Mouse (Mus musculus) gastrocnemius, postnatal 25 days (tissue): ENCODE data around the gene Apba1. TPM values are rescaled to one million over a fixed set of nuclear protein-coding genes. Genes with fewer than 3 reads are reported as not detected.
A peak's percentile ranks its signal among the peaks of the same experiment; 100 is the strongest.

Experiments
- DNase-seq: peaks from one replicate; pipeline ENCODE4 v3.0.0; 2022
- long read RNA-seq, 2 experiments: library from polyadenylated mRNA; stranded (forward); transcript quantifications; one replicate each; pipeline ENCODE4 v2.0.0; 2021
- total RNA-seq, 2 experiments: library from RNA; stranded (reverse); gene quantifications; 1 replicate in 1 of 2; 2 replicates in 1 of 2; pipeline ENCODE4 v1.2.3; 2021

Apba1 gene
- total RNA-seq = 1 to 10 TPM; 1.3 to 1.5 TPM
- long read RNA-seq, experiment 1, partial matches to known transcripts = 0 of 1 reads
- long read RNA-seq, experiment 1, other reads (novel, unspliced or antisense) = 1 of 1 reads
- long read RNA-seq, experiment 2 = 0 reads

GRCm38 (mm10) chr19:23758554-23759321 is at the start of gene Apba1:
Gene Apba1, plus strand, starts transcription at chr19:23758887.
- DNase-seq = peak; percentile 67

- no peak for DNase-seq
Measured at GRCm38 (mm10) chr19:23746506-23746905, 12.2 kb upstream of the Apba1 start.

DNA sequence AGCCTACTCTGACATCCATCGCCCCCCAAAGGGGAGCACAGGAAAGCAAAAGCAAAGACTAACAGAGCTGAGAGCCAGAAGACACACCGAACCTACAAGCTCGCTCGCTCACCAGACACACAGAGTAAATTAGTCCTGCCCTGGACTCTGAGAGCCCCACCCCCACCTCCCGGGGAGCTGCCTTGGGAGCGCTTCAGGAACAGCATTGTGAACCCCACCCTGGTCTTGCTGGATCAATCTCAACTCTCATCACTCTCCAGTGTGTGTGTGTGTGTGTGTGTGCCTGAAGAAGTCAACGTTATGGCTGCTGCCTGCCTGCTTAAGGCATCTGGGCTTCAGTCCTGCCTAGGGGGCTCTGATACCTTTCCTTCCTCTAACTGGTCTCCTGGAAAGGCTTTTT is 1.7 kb upstream of the Apba1 start:
- DNase-seq = peak; percentile 18

GRCm38 (mm10) chr19:23757961-23758553 is 630 bp upstream of the Apba1 start:
- DNase-seq = peak; percentile 89

DNA sequence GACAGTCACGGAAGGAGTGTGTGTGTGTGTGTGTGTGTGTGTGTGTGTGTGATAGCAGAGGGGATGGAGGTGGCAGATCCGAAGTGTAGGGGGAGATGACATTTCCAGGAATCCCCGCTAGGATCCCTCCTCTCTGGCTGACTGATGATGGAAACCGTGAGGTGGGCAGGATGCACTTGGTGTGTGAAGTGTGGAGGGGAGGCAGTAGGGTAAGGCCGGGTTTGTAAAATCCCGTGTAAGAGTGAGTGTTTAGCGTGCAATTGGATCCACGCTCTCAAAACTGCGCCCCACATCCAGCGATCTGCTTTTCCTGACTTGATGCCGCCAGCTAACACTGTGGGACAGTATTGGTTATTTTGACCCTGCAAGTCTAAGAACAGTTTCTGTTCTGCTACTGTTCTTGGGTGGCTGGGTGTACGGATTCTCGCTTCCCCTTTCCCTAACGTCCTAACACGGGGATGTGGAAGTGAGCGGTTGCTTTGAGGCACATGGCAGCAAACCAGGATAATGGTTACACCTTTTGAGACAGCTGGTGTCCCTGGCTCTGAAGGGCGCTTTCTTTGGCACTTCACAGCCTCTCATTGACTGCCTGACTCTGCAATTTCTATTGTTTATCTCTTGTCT is 747 bp downstream of the Apba1 start:
- no peak for DNase-seq

DNA sequence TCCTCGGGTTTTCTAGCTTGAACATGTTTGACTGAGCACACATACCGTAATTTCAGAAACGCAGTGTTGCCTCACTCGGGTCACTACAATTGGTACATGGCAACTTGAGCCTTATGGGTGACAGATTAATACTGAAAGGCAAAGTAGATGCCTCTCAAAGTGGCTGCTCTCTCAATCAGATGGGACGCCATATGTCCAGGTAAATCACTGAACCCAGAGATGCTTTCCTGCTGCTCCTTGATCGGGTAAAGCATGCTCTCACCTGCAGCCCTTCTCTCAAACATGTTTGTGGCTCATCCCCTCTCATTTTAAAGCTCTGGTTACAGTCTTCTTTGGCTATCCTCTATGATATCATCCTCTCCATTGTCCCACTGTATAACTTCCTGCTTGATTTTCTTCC is 4.7 kb downstream of the Apba1 start:
- no peak for DNase-seq

DNA sequence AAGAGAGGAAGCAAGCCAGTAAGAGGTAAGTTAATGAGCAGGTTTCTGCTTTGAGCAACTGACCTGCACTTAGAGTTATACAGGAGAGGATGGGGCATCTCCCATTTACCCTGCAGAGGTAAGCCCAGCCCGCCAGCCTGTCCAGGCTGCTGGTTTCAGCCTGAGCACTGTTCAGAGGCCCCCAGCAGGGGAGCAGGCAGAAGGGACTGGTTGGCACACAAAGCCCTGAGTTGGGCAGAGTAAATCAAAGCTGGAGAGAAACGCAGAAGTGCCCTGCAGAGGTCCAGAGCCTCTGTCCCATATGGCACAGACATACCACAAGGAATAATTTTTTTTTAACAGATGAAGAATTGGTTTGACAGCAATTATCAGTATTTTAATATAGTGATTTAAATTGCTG is 5.4 kb downstream of the Apba1 start:
- no peak for DNase-seq

DNA sequence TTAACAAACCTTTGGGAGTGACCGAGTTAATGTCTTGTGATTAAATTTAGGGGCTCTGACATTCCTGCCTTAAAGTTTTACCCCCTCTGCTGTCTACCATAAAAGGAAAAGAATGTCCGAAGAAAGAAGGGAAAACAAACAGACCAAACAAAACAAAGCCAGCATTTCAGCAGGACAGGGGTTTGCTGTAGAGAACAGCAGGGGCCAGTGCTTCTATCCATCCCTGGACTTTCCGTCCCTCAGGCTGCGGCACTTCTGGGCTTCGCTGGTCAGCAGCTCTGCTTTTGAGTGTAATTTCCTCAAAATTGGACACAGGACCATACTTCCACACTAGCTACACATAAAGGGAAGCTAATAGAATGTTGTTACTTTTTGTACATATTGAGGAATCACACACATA is 10.2 kb downstream of the Apba1 start:
- DNase-seq = no peak

DNA sequence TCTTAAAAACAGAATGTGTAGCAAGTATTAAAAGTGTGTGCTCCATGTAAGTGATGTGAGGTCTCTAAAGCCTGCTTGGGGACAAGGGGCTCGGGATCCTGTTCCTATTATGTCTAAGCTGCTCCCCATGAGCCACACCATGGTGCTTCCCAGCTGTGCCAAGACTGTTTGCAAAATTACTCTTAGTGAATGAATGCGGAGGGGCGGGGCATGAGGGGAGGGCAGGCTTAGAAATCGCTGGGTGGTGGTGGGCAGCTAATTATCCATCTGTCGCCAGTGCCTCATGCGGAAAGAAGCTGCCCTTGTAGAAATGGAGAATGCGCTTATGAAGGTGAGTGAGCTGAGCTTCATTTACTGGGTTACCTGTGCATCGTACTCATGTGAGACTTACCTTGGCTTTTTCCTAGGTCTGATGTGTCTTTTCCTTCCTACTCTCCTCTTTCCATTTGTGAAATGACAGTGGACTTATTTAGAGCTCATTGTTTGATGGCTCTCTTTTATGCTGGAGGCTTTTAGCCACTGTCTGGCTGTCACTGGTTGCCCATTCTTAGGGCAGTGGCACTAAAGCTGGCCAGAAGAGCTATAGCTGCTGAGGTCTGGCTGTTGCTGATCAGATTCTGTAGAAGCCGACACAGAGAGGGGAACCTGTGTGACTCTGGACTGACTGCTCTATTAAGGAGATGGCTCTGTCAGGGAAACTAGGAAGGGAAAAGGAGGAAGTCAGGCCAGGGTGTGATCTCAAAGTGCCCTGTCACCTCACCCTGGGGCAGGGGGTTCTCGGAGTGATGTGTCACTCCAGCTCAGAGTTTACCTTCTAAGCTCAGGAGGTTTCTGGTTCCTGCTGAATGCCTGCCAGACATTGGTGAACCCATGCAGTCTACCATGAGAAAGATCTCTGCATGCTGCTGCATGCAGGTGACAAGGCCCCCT is 12.1 kb downstream of the Apba1 start:
- DNase-seq = no peak

GRCm38 (mm10) chr19:23771971-23772370 is 13.3 kb downstream of the Apba1 start:
- DNase-seq = no peak

GRCm38 (mm10) chr19:23775356-23775755 is 16.7 kb downstream of the Apba1 start:
- no peak for DNase-seq

- no peak for DNase-seq
Measured at GRCm38 (mm10) chr19:23779130-23779529, 20.4 kb downstream of the Apba1 start.

- no peak for DNase-seq
Measured at GRCm38 (mm10) chr19:23780105-23780504, 21.4 kb downstream of the Apba1 start.

GRCm38 (mm10) chr19:23781968-23782367 is 23.3 kb downstream of the Apba1 start:
- no peak for DNase-seq

- no peak for DNase-seq
Measured at GRCm38 (mm10) chr19:23788420-23789132, 29.9 kb downstream of the Apba1 start.

GRCm38 (mm10) chr19:23791704-23792103 is 33.0 kb downstream of the Apba1 start:
- no peak for DNase-seq

DNA sequence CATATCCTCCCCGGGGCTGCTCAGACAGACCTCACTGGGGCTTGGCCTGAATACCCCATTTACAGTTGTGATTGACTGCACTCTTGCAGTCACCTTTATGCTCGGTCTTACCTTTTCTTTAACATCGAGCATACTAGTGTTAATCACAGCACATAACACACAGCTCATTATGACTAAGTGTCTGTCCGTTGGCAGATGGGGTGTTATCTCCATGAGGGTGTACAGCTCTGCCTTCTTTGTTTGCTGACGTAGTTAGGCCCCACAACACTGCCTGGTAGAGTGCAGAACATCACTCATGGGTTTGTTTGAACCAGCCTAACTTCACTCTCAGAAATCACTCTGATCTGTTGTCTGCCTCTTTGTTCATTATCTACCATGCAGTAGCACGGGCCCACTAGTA is 33.9 kb downstream of the Apba1 start:
- no peak for DNase-seq

GRCm38 (mm10) chr19:23794491-23794890 is 35.8 kb downstream of the Apba1 start:
- DNase-seq = no peak

DNA sequence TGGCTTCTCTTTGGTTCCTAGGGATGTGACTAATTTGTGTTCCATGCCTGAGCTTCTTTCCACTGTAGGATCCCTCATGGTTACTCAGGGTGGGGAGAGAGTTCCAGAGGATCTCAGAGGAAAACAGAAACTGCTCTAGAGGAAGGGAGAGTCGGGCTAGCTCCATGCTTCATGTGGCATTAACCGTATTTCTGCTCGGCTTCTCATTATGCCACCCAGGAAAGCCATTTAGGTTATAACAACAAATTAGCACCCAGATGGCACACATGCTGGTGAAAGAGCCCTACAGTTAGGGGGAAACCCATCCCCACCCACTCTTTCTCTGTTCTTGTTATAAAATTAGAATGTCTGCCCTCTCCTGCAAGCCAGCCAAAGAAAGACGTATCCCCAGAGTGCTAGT is 36.5 kb downstream of the Apba1 start:
- no peak for DNase-seq

- DNase-seq = peak; percentile 23
Measured at GRCm38 (mm10) chr19:23801174-23801573, 42.5 kb downstream of the Apba1 start.

- no peak for DNase-seq
Measured at GRCm38 (mm10) chr19:23803221-23803870, 44.7 kb downstream of the Apba1 start.
